Mouse (Mus musculus) ovary, adult 18-20 months (tissue): Measurements from ENCODE around the gene Klk1b24.
"Not testable (repeated sequence)": the region's sequence is repeated elsewhere in the genome, so short reads cannot be mapped to it uniquely, and the experiment has no call there.

ENCODE experiments used
- DNase-seq: peaks from one replicate; pipeline ENCODE4 v3.0.0; 2022; ENCODE audit warnings: low spot score, mixed read lengths

Gene Klk1b24

GRCm38 (mm10) chr7:44187936-44188335 lies at the start of gene Klk1b24:
Gene Klk1b24 (plus strand): TSS chr7:44188236.
- DNase-seq: not testable (repeated sequence)

- no peak for DNase-seq
Measured at GRCm38 (mm10) chr7:44179299-44180045, 8.6 kb upstream of the Klk1b24 start.

GRCm38 (mm10) chr7:44186516-44186915 lies 1.5 kb upstream of the Klk1b24 start:
- DNase-seq: not testable (repeated sequence)

GRCm38 (mm10) chr7:44193466-44193865 lies 5.4 kb downstream of the Klk1b24 start:
- DNase-seq: not testable (repeated sequence)

- no peak for DNase-seq
Measured at GRCm38 (mm10) chr7:44197891-44198290, 9.9 kb downstream of the Klk1b24 start, which contains the start of gene Klk1b3. Gene Klk1b3 (plus strand): TSS chr7:44198191.

GRCm38 (mm10) chr7:44207135-44207534 lies 19.1 kb downstream of the Klk1b24 start, which contains the start of gene Klk1b4:
Gene Klk1b4 (plus strand): TSS chr7:44207435.
- DNase-seq: not testable (repeated sequence)

- no peak for DNase-seq
Measured at GRCm38 (mm10) chr7:44208307-44208706, 20.3 kb downstream of the Klk1b24 start.

GRCm38 (mm10) chr7:44215645-44216044 lies 27.6 kb downstream of the Klk1b24 start, which contains the start of gene Klk1b5:
Gene Klk1b5 (plus strand): TSS chr7:44215945.
- DNase-seq: no peak

- not testable (repeated sequence) for DNase-seq
Measured at GRCm38 (mm10) chr7:44221601-44222000, 33.6 kb downstream of the Klk1b24 start.

GRCm38 (mm10) chr7:44222335-44222734 lies 34.3 kb downstream of the Klk1b24 start:
- not testable (repeated sequence) for DNase-seq

- DNase-seq: no peak
Measured at GRCm38 (mm10) chr7:44225076-44225475, 37.0 kb downstream of the Klk1b24 start, which contains the start of gene Klk1. Gene Klk1 (plus strand): TSS chr7:44225360.

GRCm38 (mm10) chr7:44235909-44236308 lies 47.9 kb downstream of the Klk1b24 start, which contains the start of gene Gm36864:
Gene Gm36864 (plus strand): TSS chr7:44236177.
- DNase-seq: no peak

- no peak for DNase-seq
Measured at GRCm38 (mm10) chr7:44239913-44240312, 51.9 kb downstream of the Klk1b24 start.

- DNase-seq: no peak
Measured at GRCm38 (mm10) chr7:44240712-44241111, 52.7 kb downstream of the Klk1b24 start.

- DNase-seq: no peak
Measured at GRCm38 (mm10) chr7:44241163-44241562, 53.1 kb downstream of the Klk1b24 start.
